Mouse (Mus musculus) mature B cell (primary cell): ENCODE data around the gene Trnt1.

Experiments used
- in situ Hi-C: fragments of 300-500 bp; cut with MboI; formaldehyde crosslinking; loops from 2 replicates; pipeline ENCODE4 v1.14.3; 2019

The Trnt1 gene

GRCm38 (mm10) chr6:106768640-106769289, at the start of gene Trnt1:
Gene Trnt1 (plus strand): TSS chr6:106769120.
- in situ Hi-C loops = no loop called here

GRCm38 (mm10) chr6:106725642-106726041, 43.3 kb upstream of the Trnt1 start:
- in situ Hi-C loops = no loop called here

- in situ Hi-C loops = no loop called here
Measured at GRCm38 (mm10) chr6:106726078-106726477, 42.8 kb upstream of the Trnt1 start.

- in situ Hi-C loops = no loop called here
Measured at GRCm38 (mm10) chr6:106727703-106728102, 41.2 kb upstream of the Trnt1 start.

- in situ Hi-C loops = no loop called here
Measured at GRCm38 (mm10) chr6:106729682-106730314, 39.1 kb upstream of the Trnt1 start.

GRCm38 (mm10) chr6:106732563-106732962, 36.4 kb upstream of the Trnt1 start:
- in situ Hi-C loops = no loop called here

GRCm38 (mm10) chr6:106738229-106738628, 30.7 kb upstream of the Trnt1 start:
- in situ Hi-C loops = no loop called here

GRCm38 (mm10) chr6:106740244-106740825, 28.6 kb upstream of the Trnt1 start:
- in situ Hi-C loops = no loop called here

GRCm38 (mm10) chr6:106743556-106744233, 25.2 kb upstream of the Trnt1 start:
- in situ Hi-C loops = no loop called here

GRCm38 (mm10) chr6:106745673-106746394, 23.1 kb upstream of the Trnt1 start:
- in situ Hi-C loops = no loop called here

- in situ Hi-C loops = no loop called here
Measured at GRCm38 (mm10) chr6:106747251-106747650, 21.7 kb upstream of the Trnt1 start.

GRCm38 (mm10) chr6:106747804-106748203, 21.1 kb upstream of the Trnt1 start:
- in situ Hi-C loops = no loop called here

GRCm38 (mm10) chr6:106748887-106749388, 20.0 kb upstream of the Trnt1 start, which contains the start of gene Il5ra:
Gene Il5ra (minus strand): TSS chr6:106749037.
- in situ Hi-C loops = no loop called here

GRCm38 (mm10) chr6:106750291-106750690, 18.6 kb upstream of the Trnt1 start:
- in situ Hi-C loops = no loop called here

- in situ Hi-C loops = no loop called here
Measured at GRCm38 (mm10) chr6:106758299-106758698, 10.6 kb upstream of the Trnt1 start.

- in situ Hi-C loops = no loop called here
Measured at GRCm38 (mm10) chr6:106760473-106761218, 8.3 kb upstream of the Trnt1 start.

- in situ Hi-C loops = no loop called here
Measured at GRCm38 (mm10) chr6:106761486-106761885, 7.4 kb upstream of the Trnt1 start.

GRCm38 (mm10) chr6:106765892-106766291, 3.0 kb upstream of the Trnt1 start:
- in situ Hi-C loops = no loop called here

- in situ Hi-C loops = no loop called here
Measured at GRCm38 (mm10) chr6:106766774-106767173, 2.1 kb upstream of the Trnt1 start.

- in situ Hi-C loops = no loop called here
Measured at GRCm38 (mm10) chr6:106769290-106769866, 458 bp downstream of the Trnt1 start.

- in situ Hi-C loops = no loop called here
Measured at GRCm38 (mm10) chr6:106770046-106770445, 1.1 kb downstream of the Trnt1 start.
